Mouse (Mus musculus) embryo, embryonic 11 days (tissue): ENCODE results near the gene Ahrr.

Source experiments
- DNase-seq: peaks from one replicate; pipeline ENCODE4 v3.0.0-alpha.2; 2015

The Ahrr gene

DNA sequence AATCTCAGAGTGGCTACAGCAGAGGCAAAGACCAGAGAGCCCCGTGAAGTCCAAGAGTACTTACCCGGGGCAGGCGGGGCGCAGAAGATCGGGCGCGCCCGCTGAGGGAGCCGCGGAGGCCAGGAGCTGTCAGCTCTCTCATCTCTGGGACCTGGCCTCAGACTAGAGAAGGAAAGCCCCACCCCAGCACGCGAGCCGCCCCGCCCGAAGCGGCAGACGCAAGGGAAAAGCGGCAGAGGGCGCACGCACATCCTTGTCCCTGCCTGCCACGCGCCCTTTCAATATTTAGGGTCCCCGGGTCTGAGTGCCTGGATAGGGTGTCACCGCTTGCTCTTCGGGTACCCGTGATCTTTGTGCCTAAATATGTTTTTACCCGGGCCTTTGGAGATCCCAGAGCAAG lies at the start of gene Ahrr:
Gene Ahrr, minus strand, starts transcription at position 165 of the 400 bp plus-strand sequence.
- DNase-seq, result peak; percentile 83

DNA sequence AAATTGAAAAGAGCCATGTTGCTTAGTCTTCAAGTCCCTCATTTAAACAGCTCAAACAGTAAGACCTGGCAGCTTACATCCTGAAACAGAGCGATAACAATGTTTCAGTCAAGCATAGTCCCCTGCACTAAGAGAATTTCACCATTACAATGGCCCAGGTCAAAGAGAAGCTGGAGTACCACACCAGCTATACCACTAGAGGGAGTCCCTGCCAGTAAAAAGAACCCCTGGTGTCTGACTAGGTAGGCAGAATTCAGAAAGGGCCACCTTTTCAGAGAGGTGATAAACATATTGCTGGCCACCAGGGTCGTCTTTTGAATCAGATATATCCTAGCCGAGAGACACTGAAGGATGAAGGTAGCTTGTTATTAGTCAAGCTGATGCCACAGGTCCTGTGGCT lies 48.9 kb upstream of the Ahrr start:
- DNase-seq, result peak; percentile 64

- DNase-seq, result no peak
Measured at GRCm38 (mm10) chr13:74329321-74329720, 37.2 kb upstream of the Ahrr start.

DNA sequence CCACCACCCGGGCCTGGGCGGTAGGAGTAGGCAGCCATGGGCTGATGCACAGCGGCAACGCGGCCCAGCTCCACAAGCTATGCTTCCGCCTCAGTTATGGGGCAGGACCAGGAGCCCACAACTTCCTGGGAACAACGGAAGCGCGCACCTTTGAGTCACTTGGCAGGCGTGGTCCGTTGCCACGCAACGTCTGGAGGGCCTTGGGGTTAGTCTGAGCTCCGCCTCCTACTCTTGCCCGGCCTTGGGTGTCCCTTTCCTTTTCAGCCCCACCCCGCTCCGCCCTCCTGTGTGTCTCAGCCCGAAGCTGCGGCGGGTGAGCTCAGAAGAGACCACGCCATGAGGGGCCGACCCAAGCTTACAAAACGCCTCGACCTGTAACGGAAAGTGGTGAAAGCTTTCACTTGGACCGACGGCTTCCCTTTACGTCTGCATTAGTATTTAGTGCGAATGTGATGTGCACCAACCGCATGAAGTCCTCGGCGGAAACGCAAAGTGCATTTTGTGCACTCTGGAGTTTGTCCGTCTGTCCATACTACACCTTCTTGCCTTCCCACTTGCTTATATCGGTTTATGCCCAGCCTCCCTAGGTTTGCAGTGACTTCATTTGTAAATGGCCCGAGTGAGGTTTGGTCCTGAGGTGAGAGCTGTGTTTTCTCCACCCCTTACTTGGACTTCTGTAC lies 25.2 kb upstream of the Ahrr start, which contains the start of gene Pdcd6:
Gene Pdcd6, minus strand, starts transcription at position 411 of the 680 bp plus-strand sequence.
- peak; percentile 97 for DNase-seq

DNA sequence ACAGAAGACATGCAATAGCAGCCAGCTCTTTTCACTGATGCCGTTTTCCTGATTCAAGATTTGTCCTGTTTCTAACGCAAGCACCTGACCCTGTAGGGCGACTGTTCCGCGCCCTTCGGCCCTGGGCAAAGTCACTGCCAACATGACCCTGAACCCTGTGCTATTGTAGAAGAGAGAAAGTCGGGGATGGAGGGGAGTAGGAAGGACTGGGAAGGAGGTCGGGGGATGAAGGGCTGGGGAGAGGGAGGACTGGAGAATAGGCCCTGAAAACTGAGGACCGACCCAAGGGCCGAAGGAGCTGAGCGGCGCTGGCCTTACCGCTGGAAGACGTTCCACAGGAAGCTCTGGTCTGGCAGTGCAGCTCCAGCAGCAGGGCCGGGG lies 24.6 kb upstream of the Ahrr start:
- DNase-seq, result no peak

GRCm38 (mm10) chr13:74316386-74316785 lies 24.3 kb upstream of the Ahrr start:
- no peak for DNase-seq

DNA sequence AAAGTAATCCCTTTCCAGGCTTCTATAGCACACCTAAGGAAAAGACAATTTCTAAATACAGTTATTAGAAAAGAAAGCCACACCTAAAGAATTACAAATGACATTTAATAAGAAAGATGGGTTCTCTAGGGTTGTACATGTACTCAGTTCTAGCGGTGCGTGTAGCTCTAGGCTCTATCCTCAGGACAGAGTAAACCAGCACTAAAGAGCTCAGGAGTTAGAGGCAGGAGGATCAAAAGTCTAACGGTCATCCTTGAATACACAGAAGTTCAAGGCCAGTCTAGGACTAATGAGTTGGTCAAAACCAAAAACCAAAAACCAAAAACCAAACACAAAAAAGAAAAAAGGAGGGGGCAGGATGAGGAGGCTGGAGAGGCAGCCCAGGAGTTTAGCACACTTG lies 22.5 kb upstream of the Ahrr start:
- no peak for DNase-seq

DNA sequence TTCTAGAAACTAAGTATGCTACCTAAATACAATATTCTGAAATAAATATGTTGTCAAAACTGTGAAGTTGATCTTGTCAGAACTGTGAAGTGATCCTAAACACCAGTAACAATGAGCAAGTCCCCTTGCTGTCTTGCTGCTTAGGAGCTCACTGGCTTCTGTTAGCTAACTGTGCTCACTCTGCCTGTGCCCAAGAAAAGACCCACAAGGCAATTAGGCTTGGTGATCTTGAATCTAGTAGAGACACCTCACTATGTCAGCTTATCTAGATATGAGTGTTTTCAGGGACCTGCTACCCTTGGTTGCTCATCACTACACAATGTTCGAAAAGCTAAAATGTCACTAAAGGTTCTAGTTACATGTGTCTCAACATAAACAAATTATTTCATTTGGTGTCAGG lies 13.6 kb upstream of the Ahrr start:
- no peak for DNase-seq

DNA sequence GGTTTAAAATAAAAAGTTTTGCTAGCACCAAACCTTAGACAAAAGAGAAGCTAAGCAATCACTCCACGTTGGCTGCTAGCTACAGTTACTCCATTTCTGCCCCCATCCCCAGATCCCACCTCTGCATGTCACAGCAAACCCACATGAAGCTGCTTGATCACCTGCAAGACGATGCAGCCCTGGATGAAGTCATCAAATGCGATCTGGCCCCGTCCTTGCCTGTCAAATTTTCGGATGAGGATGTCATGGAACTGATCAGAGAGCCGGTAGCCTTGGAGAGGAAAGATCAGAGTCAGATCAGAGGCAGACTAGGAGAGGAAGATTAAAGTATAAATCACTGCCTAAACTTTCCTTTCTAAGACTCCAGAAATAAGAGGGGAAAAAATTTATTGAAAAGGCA lies 13.2 kb upstream of the Ahrr start:
- no peak for DNase-seq

- no peak for DNase-seq
Measured at GRCm38 (mm10) chr13:74302050-74303037, 10.2 kb upstream of the Ahrr start.

- DNase-seq, result no peak
Measured at GRCm38 (mm10) chr13:74301607-74301984, 9.5 kb upstream of the Ahrr start.

DNA sequence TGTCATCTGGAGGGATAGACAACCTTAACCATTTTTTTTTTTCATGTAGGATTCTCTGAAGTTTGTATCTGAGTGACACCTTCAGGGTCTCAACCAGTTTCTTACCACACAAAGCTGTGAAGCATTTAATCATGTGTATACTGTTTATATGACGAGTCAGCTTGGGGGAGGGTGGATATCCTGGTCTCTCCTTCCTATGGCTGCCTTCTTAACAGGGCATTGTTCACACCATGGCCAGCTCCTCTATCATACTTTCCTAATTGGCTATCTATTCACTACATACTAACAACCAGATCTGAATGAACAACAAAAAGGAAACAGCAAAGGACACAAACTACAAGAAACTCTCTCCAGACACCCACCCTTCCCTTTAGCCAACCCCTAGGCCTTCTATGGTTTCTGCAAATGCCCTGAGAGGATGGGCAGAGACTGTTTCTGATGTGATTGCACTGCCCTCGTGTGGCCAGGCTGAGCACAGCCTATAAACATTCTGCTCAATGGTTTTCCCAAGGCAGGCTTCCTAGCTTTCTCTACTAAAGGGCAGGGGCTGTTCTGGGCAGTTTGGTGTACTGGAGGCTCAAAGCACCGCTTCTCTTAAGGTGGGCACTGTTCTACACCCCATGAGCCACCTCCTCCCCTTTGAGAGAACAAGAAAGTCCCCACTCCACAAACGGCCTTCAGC lies 8.9 kb upstream of the Ahrr start:
- peak; percentile 77 for DNase-seq

DNA sequence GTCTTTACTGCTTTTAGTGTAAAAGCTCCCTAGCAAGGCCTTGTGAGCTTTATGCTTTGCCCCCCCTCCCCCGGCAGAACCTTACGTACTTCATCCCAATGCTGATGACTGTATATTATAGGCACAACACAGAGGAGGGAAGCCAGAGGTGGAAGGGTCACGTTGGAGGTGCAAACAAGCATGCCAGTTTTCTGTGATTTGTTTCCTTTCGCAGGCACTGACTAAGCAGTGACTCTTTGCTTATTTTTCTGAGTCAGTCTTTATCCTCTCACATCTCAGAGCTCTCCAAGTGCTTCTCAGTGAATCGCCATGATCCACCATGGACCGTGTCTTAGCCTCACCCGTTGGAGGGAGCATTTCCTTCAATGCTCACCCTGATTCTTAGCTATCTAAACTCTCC lies 4.2 kb upstream of the Ahrr start:
- no peak for DNase-seq

- DNase-seq, result no peak
Measured at GRCm38 (mm10) chr13:74289646-74290045, 2.5 kb downstream of the Ahrr start.

DNA sequence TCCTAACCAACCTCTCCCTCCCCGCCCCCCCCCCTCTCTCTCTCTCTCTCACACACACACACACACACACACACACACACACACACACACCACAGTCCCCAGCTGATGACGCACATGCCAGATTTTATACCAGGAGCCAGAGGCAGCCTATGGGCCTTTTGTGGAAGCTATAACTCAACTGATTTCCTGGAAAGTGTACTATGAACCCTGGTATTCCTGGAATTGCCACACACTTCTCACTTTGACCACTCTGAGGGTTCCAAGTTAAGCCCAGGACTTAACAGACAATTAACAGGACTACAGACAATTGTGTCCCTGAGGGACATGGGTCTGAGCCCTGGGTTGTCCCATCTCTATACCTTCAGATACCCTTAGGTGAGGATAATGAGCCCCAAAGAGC lies 9.8 kb downstream of the Ahrr start:
- no peak for DNase-seq

DNA sequence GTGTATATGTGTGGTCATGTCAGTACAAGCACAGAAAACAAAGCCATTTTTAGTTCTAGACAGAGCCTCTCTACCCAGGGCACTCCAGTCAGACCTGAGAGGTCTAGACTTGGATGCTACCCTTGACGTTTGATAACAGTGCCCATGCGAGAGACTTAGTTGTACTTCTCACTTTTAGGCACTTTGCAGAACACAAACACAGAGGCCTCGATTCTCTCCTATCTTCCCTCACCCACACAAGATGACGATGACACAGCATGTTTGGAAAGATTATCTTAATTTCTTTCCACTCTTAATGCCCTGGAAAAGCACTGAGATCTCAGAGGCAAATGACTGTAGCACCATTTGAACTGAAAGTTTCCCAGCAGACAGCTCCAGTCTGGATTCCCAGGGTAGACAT lies 16.4 kb downstream of the Ahrr start:
- DNase-seq, result no peak

GRCm38 (mm10) chr13:74260231-74260992 lies 31.7 kb downstream of the Ahrr start:
- peak; percentile 81 for DNase-seq

DNA sequence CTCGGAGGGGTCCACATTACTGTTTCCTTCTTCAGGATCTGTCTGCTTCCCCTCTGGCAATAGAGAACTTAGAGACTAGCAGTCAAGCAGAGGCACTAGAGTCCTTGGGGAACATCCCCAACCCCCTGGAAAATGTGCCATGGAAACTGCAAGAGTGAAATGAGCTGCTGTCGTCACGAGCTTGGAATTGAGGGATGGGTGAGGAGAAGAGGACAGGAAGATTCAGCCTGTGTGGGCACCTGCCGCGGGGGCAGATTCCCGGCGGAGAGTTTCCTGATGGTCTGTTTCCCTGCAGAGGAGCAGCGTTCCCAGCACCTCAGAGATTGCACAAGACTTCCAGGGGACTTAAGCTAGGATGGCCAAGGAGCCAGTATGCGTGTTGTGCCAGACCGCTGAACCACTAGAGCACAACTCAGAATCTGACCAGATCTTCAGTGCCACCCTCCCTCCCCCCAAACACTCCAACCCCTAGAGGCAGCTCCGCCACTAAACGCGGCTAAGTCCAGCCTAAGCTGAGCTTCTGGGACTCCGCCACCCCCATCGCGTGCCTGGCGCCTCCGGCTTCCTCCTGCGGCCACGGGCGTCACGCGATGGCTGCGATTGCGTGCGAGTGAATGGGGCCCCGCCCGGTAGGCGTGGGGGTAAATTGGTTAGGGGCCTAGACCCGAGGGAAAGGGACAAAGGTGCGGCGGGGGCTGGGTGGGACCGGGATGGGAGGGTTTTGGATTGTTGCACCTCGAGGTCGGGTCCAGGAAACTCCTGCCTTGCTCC lies 32.5 kb downstream of the Ahrr start:
- peak; percentile 74 for DNase-seq

DNA sequence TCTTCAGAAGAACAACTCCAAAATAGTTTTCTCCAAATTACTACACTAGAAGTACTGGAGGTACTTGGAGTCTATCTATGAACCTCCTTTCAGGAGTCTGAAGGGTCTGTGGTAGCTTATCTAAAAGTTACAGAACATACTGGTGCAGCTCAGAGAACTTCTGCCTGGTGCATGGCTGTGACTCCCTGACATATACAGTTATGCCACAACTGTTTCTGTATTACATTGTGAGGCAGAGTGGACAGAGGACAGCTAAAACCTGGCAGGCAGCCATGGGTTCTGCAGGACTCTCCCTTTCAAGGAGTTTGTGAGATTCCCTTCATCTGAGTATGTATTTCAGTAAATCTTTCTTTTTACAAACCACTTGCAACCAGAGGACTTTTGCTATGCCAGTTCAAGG lies 45.6 kb downstream of the Ahrr start:
- DNase-seq, result no peak

DNA sequence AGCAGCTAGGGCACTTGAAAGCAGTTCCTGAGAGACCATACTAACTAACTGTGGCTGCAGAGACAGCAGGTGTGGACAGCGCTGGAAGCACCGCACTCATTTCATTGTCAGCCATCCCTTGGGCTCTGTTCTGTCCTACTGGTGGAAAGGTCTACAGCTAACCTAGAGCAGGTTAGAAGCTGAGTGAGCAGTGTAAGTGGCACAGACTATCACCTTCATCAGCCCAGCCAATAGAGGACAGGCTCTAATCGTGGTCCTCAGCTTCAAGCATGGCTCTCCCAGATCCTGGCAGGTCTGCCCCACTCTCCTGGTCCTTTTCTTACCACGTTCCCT lies 46.3 kb downstream of the Ahrr start:
- DNase-seq, result no peak

DNA sequence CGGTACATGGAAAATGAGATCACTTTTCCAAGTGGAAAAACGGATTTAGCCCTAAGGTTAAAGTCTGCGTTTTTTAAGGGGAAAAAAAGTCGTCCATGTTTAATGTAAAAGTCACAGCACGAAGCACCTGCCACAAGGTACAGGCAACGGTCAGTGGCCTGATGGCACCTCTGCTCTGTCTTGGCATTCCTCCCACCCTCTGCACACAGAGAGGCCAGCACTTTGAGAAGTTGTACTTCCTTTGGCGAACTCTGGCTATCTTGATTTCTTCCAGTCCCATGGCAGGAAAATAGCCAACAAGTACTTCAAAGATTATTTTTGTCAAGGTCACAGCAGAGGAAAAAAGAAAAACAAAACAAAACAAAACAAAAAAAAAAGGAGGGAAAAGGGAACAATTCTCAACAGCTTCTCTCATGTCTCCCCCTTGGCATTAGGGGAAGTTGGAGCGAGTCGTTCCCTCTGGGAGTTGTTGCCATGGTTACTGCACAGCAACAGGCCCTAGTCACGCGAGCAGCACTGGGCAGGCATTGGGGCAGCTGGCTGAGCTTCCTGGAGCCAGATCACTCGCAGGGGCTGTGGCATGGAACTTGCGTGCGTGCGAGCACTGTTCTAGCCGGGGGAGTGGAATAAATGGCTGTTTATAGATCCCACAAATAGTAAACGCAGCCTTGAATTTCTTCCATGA lies 46.8 kb downstream of the Ahrr start:
- peak; percentile 87 for DNase-seq

DNA sequence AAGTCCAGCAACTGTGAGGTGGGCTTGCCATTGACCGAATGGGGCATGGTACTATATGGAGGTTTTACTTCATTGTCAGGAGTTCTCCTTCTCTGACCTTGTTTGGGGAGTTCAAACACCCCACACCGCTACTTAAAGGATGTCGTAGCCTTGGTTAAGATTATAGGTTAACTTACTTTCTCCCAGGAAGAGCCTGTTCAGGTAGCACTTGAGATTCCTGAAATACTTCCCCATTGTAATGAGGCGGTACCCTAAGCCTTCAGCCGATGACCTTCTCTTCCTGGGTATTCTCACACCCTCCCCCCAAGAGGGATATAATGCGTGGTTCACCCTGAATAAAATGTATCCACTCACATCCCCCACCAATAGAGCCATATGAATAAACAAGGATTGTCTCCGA lies 54.6 kb downstream of the Ahrr start:
- DNase-seq, result no peak
